Mouse (Mus musculus) hindbrain, embryonic 13.5 days (tissue): ENCODE data around the gene Nfix. TPM values are rescaled to one million over a fixed set of nuclear protein-coding genes. Genes with fewer than 3 reads are reported as not detected.

ENCODE experiments used
- ATAC-seq: fragments of 200-750 bp; cut with Nextera tagmentation; 2 replicates; pipeline ENCODE4 v1.8.0; 2017; ENCODE audit warnings: moderate TSS enrichment; ENCODE audit not compliant: low FRiP score
- H3K27ac ChIP-seq: fragments of 300-500 bp; sonication (generic); 2 replicates; pipeline ENCODE4 v1.5.1; 2015; ENCODE audit warnings: inconsistent platforms, mild to moderate bottlenecking, moderate library complexity
- H3K27me3 ChIP-seq: fragments of 300-500 bp; sonication (generic); 2 replicates; pipeline ENCODE4 v1.6.1; 2015; ENCODE audit warnings: mild to moderate bottlenecking, inconsistent platforms
- H3K36me3 ChIP-seq: fragments of 300-500 bp; sonication (generic); 2 replicates; pipeline ENCODE4 v1.6.1; 2015; ENCODE audit warnings: mild to moderate bottlenecking, inconsistent platforms
- H3K4me1 ChIP-seq: fragments of 300-500 bp; sonication (generic); replicated peaks from 2 replicates; pipeline ENCODE4 v1.6.1; 2015; ENCODE audit warnings: inconsistent platforms
- H3K4me2 ChIP-seq: fragments of 300-500 bp; sonication (generic); 2 replicates; pipeline ENCODE4 v1.6.1; 2015; ENCODE audit warnings: inconsistent platforms, mild to moderate bottlenecking, moderate library complexity
- H3K4me3 ChIP-seq: fragments of 300-500 bp; sonication (generic); 2 replicates; pipeline ENCODE4 v1.5.1; 2015; ENCODE audit warnings: mild to moderate bottlenecking, inconsistent platforms
- H3K9ac ChIP-seq: fragments of 300-500 bp; sonication (generic); 2 replicates; pipeline ENCODE4 v1.6.1; 2015; ENCODE audit warnings: mild to moderate bottlenecking, inconsistent platforms
- H3K9me3 ChIP-seq: fragments of 300-500 bp; sonication (generic); 2 replicates; pipeline ENCODE4 v1.6.1; 2016; ENCODE audit warnings: inconsistent platforms
- WGBS: fragments of 180-500 bp; shearing (Covaris S2); methylation state at CpG from one replicate; pipeline ENCODE4 v1.1.7; 2015; 5-methylcytosine and 5-hydroxymethylcytosine counted together
- polyA plus RNA-seq: library from polyadenylated mRNA; unstranded; fragments of >200 nt; fragmentation: Nextera tagmentation; extraction: Ambion mirVana; gene quantifications from 2 replicates; pipeline ENCODE4 v1.2.1, GENCODE M21; 2015

Gene Nfix
- polyA plus RNA-seq, 1 experiment from 2014 or later = 44.1 TPM

GRCm38 (mm10) chr8:84806031-84806430 lies 5.9 kb upstream of the Nfix start:
- H3K9ac ChIP-seq = no peak overlapping the region
- ATAC-seq = no peak
- 97% methylated on average over 5 of the region's 5 CpGs for WGBS
- H3K4me1 ChIP-seq = peaks cover 23% of the 10 kb centered on the region
- peaks cover 84% of the 10 kb centered on the region for H3K27me3 ChIP-seq
- H3K27ac ChIP-seq = no peak overlapping the region
- H3K36me3 ChIP-seq = no peaks in the 10 kb centered on the region
- H3K9me3 ChIP-seq = no peaks in the 10 kb centered on the region
- no peak overlapping the region for H3K4me2 ChIP-seq
- no peak overlapping the region for H3K4me3 ChIP-seq

- Histone ChIP-seq H3K4me1 (peaks cover 55% of the 10 kb centered on the region), H3K36me3 (no peaks in the 10 kb centered on the region), H3K4me2 (peak overlapping the region; percentile 76), H3K27me3 (peaks cover 98% of the 10 kb centered on the region), H3K4me3 (peak overlapping the region; percentile 72), H3K9ac (peak overlapping the region; percentile 88), H3K9me3 (no peaks in the 10 kb centered on the region), H3K27ac (peak overlapping the region; percentile 87)
- under 1% methylated on average over 73 of the region's 108 CpGs for WGBS
- no peak for ATAC-seq
Measured at GRCm38 (mm10) chr8:84799136-84799931, 810 bp downstream of the Nfix start.

- H3K27ac ChIP-seq = peak overlapping the region; percentile 87
- peaks cover 98% of the 10 kb centered on the region for H3K27me3 ChIP-seq
- H3K4me2 ChIP-seq = peak overlapping the region; percentile 76
- H3K36me3 ChIP-seq = no peaks in the 10 kb centered on the region
- WGBS = 39% methylated on average over 10 of the region's 10 CpGs
- peaks cover 63% of the 10 kb centered on the region for H3K4me1 ChIP-seq
- H3K9me3 ChIP-seq = no peaks in the 10 kb centered on the region
- peak overlapping the region; percentile 72 for H3K4me3 ChIP-seq
- H3K9ac ChIP-seq = peak overlapping the region; percentile 88
- ATAC-seq = no peak
Measured at GRCm38 (mm10) chr8:84798446-84799135, 1.6 kb downstream of the Nfix start.

GRCm38 (mm10) chr8:84797971-84798370 lies 2.2 kb downstream of the Nfix start:
- H3K4me3 ChIP-seq = peak overlapping the region; percentile 72
- peaks cover 69% of the 10 kb centered on the region for H3K4me1 ChIP-seq
- no peaks in the 10 kb centered on the region for H3K36me3 ChIP-seq
- H3K27ac ChIP-seq = peak overlapping the region; percentile 87; the same call in 1 of the 2 replicates
- H3K9ac ChIP-seq = peak overlapping the region; percentile 88; the same call in 1 of the 2 replicates
- H3K9me3 ChIP-seq = no peaks in the 10 kb centered on the region
- 71% methylated on average over 6 of the region's 6 CpGs for WGBS
- H3K27me3 ChIP-seq = peaks cover 98% of the 10 kb centered on the region
- H3K4me2 ChIP-seq = peak overlapping the region; percentile 76
- no peak for ATAC-seq

- Histone ChIP-seq H3K36me3 (no peaks in the 10 kb centered on the region), H3K27ac (no peak overlapping the region), H3K4me1 (peaks cover 75% of the 10 kb centered on the region), H3K9ac (peak overlapping the region; percentile 88; the same call in 1 of the 2 replicates), H3K9me3 (no peaks in the 10 kb centered on the region), H3K4me3 (no peak overlapping the region), H3K4me2 (peak overlapping the region; percentile 76), H3K27me3 (peaks cover 98% of the 10 kb centered on the region)
- ATAC-seq = no peak
- WGBS = 78% methylated on average over 15 of the region's 15 CpGs
Measured at GRCm38 (mm10) chr8:84797256-84797797, 2.8 kb downstream of the Nfix start.

GRCm38 (mm10) chr8:84794486-84794885 lies 5.7 kb downstream of the Nfix start:
- Histone ChIP-seq H3K36me3 (no peaks in the 10 kb centered on the region), H3K27ac (peak overlapping the region; percentile 92), H3K9ac (peak overlapping the region; percentile 35; the same call in 1 of the 2 replicates), H3K4me1 (peaks cover 83% of the 10 kb centered on the region), H3K4me2 (peak overlapping the region; percentile 29), H3K9me3 (no peaks in the 10 kb centered on the region), H3K4me3 (no peak overlapping the region), H3K27me3 (peaks cover 100% of the 10 kb centered on the region)
- WGBS = 47% methylated on average over 7 of the region's 7 CpGs
- peak; percentile 43 for ATAC-seq

GRCm38 (mm10) chr8:84793791-84794485 lies 6.2 kb downstream of the Nfix start:
- Histone ChIP-seq H3K4me2 (peak overlapping the region; percentile 33), H3K4me1 (peaks cover 83% of the 10 kb centered on the region), H3K9ac (peak overlapping the region; percentile 43; the same call in 1 of the 2 replicates), H3K27ac (peak overlapping the region; percentile 92), H3K36me3 (no peaks in the 10 kb centered on the region), H3K9me3 (no peaks in the 10 kb centered on the region), H3K27me3 (peaks cover 100% of the 10 kb centered on the region), H3K4me3 (peak overlapping the region; percentile 9; the same call in 1 of the 2 replicates)
- WGBS = 48% methylated on average over 13 of the region's 13 CpGs
- ATAC-seq = peak; percentile 80

- Histone ChIP-seq H3K27ac (peak overlapping the region; percentile 92), H3K4me2 (peak overlapping the region; percentile 33), H3K4me1 (peaks cover 82% of the 10 kb centered on the region), H3K4me3 (no peak overlapping the region), H3K27me3 (peaks cover 100% of the 10 kb centered on the region), H3K9me3 (no peaks in the 10 kb centered on the region), H3K9ac (no peak overlapping the region; the same call in 1 of the 2 replicates), H3K36me3 (no peaks in the 10 kb centered on the region)
- WGBS = 80% methylated on average over 9 of the region's 9 CpGs
- no peak for ATAC-seq
Measured at GRCm38 (mm10) chr8:84793134-84793533, 7.0 kb downstream of the Nfix start.

- ATAC-seq = no peak
- no peak overlapping the region for H3K4me3 ChIP-seq
- H3K27ac ChIP-seq = no peak overlapping the region
- H3K9ac ChIP-seq = 0 out of 2 replicates have a peak overlapping the region, but pooled peaks have one; percentile 13
- peaks cover 100% of the 10 kb centered on the region for H3K27me3 ChIP-seq
- no peaks in the 10 kb centered on the region for H3K36me3 ChIP-seq
- peaks cover 82% of the 10 kb centered on the region for H3K4me1 ChIP-seq
- H3K9me3 ChIP-seq = no peaks in the 10 kb centered on the region
- 81% methylated on average over 12 of the region's 12 CpGs for WGBS
- no peak overlapping the region for H3K4me2 ChIP-seq
Measured at GRCm38 (mm10) chr8:84792429-84792947, 7.7 kb downstream of the Nfix start.

- no peaks in the 10 kb centered on the region for H3K36me3 ChIP-seq
- H3K4me3 ChIP-seq = no peak overlapping the region
- peaks cover 88% of the 10 kb centered on the region for H3K4me1 ChIP-seq
- H3K9me3 ChIP-seq = no peaks in the 10 kb centered on the region
- peaks cover 100% of the 10 kb centered on the region for H3K27me3 ChIP-seq
- no peak overlapping the region for H3K4me2 ChIP-seq
- no peak overlapping the region for H3K9ac ChIP-seq
- ATAC-seq = no peak
- no peak overlapping the region for H3K27ac ChIP-seq
- 76% methylated on average over 2 of the region's 2 CpGs for WGBS
Measured at GRCm38 (mm10) chr8:84790537-84790936, 9.6 kb downstream of the Nfix start.

- H3K4me3 ChIP-seq = no peak overlapping the region
- H3K4me1 ChIP-seq = peaks cover 89% of the 10 kb centered on the region
- H3K36me3 ChIP-seq = no peaks in the 10 kb centered on the region
- no peak overlapping the region for H3K4me2 ChIP-seq
- peaks cover 100% of the 10 kb centered on the region for H3K27me3 ChIP-seq
- ATAC-seq = no peak
- no peaks in the 10 kb centered on the region for H3K9me3 ChIP-seq
- 72% methylated on average over 9 of the region's 9 CpGs for WGBS
- no peak overlapping the region for H3K9ac ChIP-seq
- no peak overlapping the region for H3K27ac ChIP-seq
Measured at GRCm38 (mm10) chr8:84789855-84790486, 10.2 kb downstream of the Nfix start.
